Mouse (Mus musculus) neural tube, embryonic 11.5 days (tissue): ENCODE data around the gene Serpina3n. TPM values are rescaled to one million over a fixed set of nuclear protein-coding genes. Genes with fewer than 3 reads are reported as not detected.
A peak's percentile ranks its signal among the peaks of the same experiment; 100 is the strongest.

Source experiments
- ATAC-seq: fragments of 200-750 bp; cut with Nextera tagmentation; 2 replicates; pipeline ENCODE4 v1.8.0; 2017; ENCODE audit warnings: moderate number of reproducible peaks, mild to moderate bottlenecking, moderate TSS enrichment, moderate library complexity; ENCODE audit not compliant: insufficient read depth, low FRiP score, low TSS enrichment
- DNase-seq: peaks from one replicate; pipeline ENCODE4 v3.0.0-alpha.2; 2015; ENCODE audit warnings: low spot score
- H3K27ac ChIP-seq: fragments of 300-500 bp; sonication (generic); 2 replicates; pipeline ENCODE4 v1.5.1; 2014; ENCODE audit warnings: low read depth, mild to moderate bottlenecking, low read length
- H3K27me3 ChIP-seq: fragments of 300-500 bp; sonication (generic); 2 replicates; pipeline ENCODE4 v1.6.1; 2014; ENCODE audit warnings: mild to moderate bottlenecking, low read length, mixed read lengths; ENCODE audit not compliant: control insufficient read depth, insufficient read depth
- H3K36me3 ChIP-seq: fragments of 300-500 bp; sonication (generic); 2 replicates; pipeline ENCODE4 v1.6.1; 2014; ENCODE audit warnings: mild to moderate bottlenecking, low read length, moderate library complexity, mixed read lengths; ENCODE audit not compliant: control insufficient read depth, insufficient read depth
- H3K4me1 ChIP-seq: fragments of 300-500 bp; sonication (generic); 2 replicates; pipeline ENCODE4 v1.6.1; 2014; ENCODE audit warnings: low read length, mixed read lengths; ENCODE audit not compliant: control insufficient read depth, insufficient read depth
- H3K4me2 ChIP-seq: fragments of 300-500 bp; sonication (generic); 2 replicates; pipeline ENCODE4 v1.6.1; 2014; ENCODE audit warnings: low read depth, mild to moderate bottlenecking, moderate library complexity
- H3K4me3 ChIP-seq: fragments of 300-500 bp; sonication (generic); 2 replicates; pipeline ENCODE4 v1.5.1; 2014; ENCODE audit warnings: low read depth, low read length
- H3K9ac ChIP-seq: fragments of 300-500 bp; sonication (generic); 2 replicates; pipeline ENCODE4 v1.6.1; 2014; ENCODE audit warnings: mild to moderate bottlenecking, low read length
- H3K9me3 ChIP-seq: fragments of 300-500 bp; sonication (generic); 2 replicates; pipeline ENCODE4 v1.6.1; 2016; ENCODE audit warnings: low read length; ENCODE audit not compliant: control insufficient read depth
- WGBS: fragments of 180-500 bp; shearing (Covaris S2); extraction: QIAGEN DNeasy Blood & Tissue Kit; methylation state at CpG from one replicate; pipeline ENCODE4 v1.1.7; 2014; 5-methylcytosine and 5-hydroxymethylcytosine counted together
- polyA plus RNA-seq: library from polyadenylated mRNA; unstranded; fragments of >200 nt; fragmentation: Nextera tagmentation; extraction: Ambion mirVana; gene quantifications from 2 replicates; pipeline ENCODE4 v1.2.1, GENCODE M21; 2014

Gene Serpina3n
- polyA plus RNA-seq, 1 experiment from 2014 or later: not detected

DNA sequence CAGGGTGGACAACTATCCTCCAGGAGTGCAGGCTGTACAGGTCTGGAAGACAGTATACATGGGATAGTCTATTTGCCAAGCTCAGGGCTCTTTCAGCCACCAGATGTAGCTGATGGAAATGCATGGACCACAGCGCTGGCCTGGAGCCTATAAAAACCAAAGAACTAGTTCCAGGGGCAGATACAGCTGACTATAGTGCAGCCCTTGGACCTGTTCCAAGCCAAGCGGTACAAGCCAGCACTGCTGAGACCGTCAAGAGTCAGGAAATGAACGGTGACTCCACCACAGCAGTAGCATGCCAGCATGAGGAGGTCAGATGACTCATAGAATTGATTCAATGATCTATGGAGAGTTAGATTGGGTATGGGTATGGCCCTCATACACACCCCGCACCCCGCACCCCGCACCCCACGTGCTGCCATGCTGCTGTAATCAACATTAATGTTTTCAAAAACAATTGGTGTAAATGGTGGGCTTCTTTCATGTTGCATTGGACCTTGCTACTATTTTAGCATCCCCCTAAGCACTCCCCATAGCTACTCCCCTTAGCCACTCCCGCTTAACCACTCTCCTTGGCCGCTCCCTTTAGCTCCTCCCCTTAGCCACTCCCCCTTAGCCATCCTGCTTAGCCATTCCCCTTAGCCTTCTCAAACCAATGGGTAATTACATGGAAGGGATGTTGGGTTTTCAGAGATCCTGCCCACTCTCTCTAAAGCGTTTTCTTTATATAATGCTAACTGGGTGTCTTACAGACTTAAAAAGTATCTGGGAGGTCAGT lies 16.3 kb downstream of the Serpina3n start:
- Histone ChIP-seq H3K4me2 (no peak overlapping the region), H3K9me3 (no peaks in the 10 kb centered on the region), H3K36me3 (no peaks in the 10 kb centered on the region), H3K4me3 (no peak overlapping the region), H3K27me3 (no peaks in the 10 kb centered on the region), H3K27ac (no peak overlapping the region), H3K9ac (no peak overlapping the region), H3K4me1 (no peaks in the 10 kb centered on the region)
- DNase-seq (no peak), ATAC-seq (no peak)
- WGBS: 81% methylated on average over 11 of the region's 11 CpGs

DNA sequence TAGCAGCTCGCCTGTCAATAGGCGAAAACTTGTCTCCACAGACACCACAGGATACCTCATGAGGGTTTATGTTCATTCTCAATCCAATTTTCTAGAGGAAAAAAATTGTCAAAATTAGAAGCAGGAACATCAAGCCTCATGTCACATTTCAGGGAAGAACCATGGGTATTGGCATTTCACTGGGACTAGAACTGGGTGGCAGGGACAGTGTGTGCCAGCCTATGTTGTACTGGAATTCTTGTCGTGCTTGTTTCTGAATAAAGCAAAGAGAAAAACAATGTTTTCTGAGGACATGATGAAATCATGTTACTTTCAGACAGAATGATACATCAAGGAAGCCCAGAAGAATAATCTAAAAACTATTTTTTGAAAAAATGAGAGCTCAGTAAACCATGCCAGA lies 19.1 kb downstream of the Serpina3n start:
- no peak for DNase-seq
- no peaks in the 10 kb centered on the region for H3K9me3 ChIP-seq
- H3K4me1 ChIP-seq: no peaks in the 10 kb centered on the region
- no peaks in the 10 kb centered on the region for H3K27me3 ChIP-seq
- no peaks in the 10 kb centered on the region for H3K36me3 ChIP-seq
- H3K4me2 ChIP-seq: no peak overlapping the region
- no peak overlapping the region for H3K27ac ChIP-seq
- no peak for ATAC-seq
- H3K9ac ChIP-seq: no peak overlapping the region
- H3K4me3 ChIP-seq: no peak overlapping the region
- WGBS: 85% methylated on average over 3 of the region's 3 CpGs

DNA sequence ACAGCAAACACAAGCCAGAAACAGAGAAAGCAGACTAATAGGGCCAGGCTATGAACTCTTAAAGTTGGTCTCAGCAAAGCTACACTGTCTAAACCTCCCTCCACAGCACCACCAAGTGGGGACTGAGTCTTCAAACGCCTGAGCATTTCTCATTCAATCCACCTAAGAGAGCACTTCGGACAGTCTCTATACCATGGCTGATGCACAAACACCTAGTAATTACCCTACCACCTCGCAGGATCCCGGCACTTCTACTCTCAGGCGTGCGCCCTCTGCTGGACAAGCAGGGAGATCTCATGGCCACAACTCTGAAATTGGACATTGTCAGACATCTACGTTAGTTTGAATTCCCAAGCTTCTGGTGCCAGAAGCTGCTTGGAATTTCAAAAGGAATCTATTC lies 20.4 kb downstream of the Serpina3n start:
- DNase-seq: peak; percentile 65
- no peaks in the 10 kb centered on the region for H3K9me3 ChIP-seq
- H3K4me2 ChIP-seq: no peak overlapping the region
- no peak; the same call in 1 of the 2 replicates for ATAC-seq
- H3K4me3 ChIP-seq: no peak overlapping the region
- no peaks in the 10 kb centered on the region for H3K27me3 ChIP-seq
- 8% methylated on average over 7 of the region's 7 CpGs for WGBS
- H3K9ac ChIP-seq: no peak overlapping the region
- no peaks in the 10 kb centered on the region for H3K4me1 ChIP-seq
- H3K36me3 ChIP-seq: no peaks in the 10 kb centered on the region
- no peak overlapping the region for H3K27ac ChIP-seq

DNA sequence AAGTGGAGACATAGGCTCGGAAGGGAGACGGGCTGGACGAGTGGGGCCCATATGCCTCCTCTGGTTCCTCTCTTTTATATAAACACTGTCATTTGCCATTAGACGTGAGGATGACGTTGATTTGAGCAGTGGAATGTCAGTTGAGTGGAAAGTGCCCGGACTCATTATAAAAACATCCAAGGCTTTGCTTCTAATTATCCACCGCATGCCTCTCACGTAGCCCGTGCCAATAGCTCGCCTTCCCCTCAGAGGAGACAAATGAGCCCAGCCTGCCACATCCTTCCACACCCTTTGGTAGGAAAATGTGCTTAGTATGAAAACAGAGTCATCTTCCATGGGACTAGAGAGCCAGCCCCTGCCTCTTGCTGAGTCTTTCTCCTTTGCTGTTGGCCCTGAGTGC lies 24.8 kb downstream of the Serpina3n start:
- DNase-seq: no peak
- ATAC-seq: no peak
- Histone ChIP-seq H3K27me3 (no peaks in the 10 kb centered on the region), H3K4me3 (no peak overlapping the region), H3K4me1 (no peaks in the 10 kb centered on the region), H3K9ac (no peak overlapping the region), H3K4me2 (no peak overlapping the region), H3K27ac (no peak overlapping the region), H3K36me3 (no peaks in the 10 kb centered on the region), H3K9me3 (no peaks in the 10 kb centered on the region)
- WGBS: 81% methylated on average over 10 of the region's 10 CpGs

DNA sequence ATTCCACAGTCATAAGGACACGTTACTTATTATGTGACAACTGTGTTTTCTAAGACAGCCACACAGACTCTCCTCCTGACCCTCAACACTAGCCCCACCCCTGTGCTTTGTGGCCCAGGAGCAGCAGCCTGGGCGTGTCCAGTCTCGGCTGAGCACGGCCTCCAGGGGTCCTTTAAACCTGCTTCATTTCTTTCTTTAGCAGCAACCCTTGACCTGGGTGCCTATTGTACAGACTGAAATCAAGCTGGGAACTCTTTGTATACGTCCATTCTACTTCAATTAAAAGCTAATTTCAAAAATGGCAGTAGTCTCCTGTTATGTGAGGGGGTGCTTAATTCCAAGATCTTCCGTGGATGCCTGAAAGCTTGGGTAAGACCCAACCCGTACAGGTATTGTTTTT lies 26.7 kb downstream of the Serpina3n start:
- no peaks in the 10 kb centered on the region for H3K9me3 ChIP-seq
- 35% methylated on average over 7 of the region's 7 CpGs for WGBS
- no peak for ATAC-seq
- H3K4me1 ChIP-seq: no peaks in the 10 kb centered on the region
- DNase-seq: no peak
- no peak overlapping the region for H3K9ac ChIP-seq
- H3K27me3 ChIP-seq: no peaks in the 10 kb centered on the region
- no peaks in the 10 kb centered on the region for H3K36me3 ChIP-seq
- H3K27ac ChIP-seq: no peak overlapping the region
- H3K4me3 ChIP-seq: no peak overlapping the region
- H3K4me2 ChIP-seq: no peak overlapping the region

DNA sequence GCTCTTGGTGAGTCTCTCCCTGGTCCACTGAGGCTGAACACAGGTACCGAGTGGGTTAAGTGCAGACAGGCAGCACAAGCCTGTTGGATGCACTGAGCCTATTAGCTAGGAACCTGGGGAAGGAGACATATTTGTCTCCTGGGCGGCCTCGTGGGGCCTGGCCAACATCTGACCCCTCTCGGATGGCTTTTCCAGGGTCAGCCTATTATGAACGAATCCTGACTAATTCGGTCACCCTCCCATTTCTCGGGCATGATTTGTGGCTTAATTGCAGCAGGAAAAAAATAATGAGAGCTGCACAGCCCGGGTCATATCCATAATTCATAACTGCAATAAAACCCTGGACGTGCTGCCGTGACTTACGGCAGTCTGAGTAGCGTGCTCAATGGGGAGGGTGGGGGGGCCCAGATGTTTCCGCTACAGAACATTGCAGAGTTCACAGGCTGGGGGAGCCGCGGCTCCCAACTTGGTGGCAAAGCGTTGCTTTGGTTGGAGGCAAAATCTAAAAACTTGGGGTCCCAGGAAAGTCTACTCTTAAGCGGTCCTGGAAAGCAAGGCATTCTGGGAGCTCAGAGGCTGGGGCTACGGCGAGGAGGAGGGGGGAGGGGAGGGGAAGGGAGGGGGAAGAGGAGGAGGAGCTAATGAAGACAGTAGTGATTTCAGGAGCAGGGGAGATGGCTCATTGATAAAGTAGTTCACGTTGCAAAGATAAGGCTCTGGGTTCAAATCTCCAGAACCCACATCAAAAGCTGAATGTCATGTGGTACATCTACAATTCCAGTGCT lies 27.6 kb downstream of the Serpina3n start:
- no peak overlapping the region for H3K27ac ChIP-seq
- no peaks in the 10 kb centered on the region for H3K9me3 ChIP-seq
- DNase-seq: peak; percentile 47
- WGBS: 58% methylated on average over 20 of the region's 20 CpGs
- H3K4me3 ChIP-seq: no peak overlapping the region
- no peak overlapping the region; the same call in 1 of the 2 replicates for H3K4me2 ChIP-seq
- H3K36me3 ChIP-seq: no peaks in the 10 kb centered on the region
- H3K4me1 ChIP-seq: no peaks in the 10 kb centered on the region
- no peaks in the 10 kb centered on the region for H3K27me3 ChIP-seq
- ATAC-seq: peak; percentile 64
- H3K9ac ChIP-seq: no peak overlapping the region

DNA sequence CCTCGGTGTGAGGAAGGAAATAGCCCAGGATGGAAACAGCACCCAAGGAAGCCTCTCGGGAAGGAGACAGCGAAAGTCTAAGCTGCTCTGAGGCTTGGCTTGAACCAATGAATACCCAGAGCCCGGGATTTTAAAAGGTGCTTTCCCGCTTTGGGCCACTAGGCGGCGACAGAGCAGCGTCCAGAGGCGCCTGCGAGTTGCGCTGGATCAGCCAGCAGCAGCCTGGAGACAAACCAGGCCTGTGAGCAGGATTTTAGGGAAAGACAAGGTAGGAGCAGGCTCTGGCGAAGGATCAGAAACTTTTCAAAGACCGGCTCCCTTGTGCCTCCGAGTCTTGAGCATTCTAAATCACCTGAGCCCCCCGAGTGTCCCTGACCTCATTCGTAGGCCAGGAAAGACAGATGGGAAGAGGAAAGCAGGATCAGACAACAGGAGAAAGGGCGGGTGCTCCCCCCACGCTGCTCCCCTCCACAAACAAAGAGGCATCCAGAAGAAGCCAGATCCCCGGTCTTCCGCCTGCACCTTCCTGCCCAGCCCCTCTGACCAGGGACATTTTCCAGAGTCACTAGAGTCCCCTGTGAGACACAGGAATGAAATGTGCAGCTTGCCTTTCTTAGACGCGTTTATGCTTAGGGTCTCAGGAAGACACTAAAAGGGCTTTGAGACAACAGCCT lies 33.7 kb downstream of the Serpina3n start:
- H3K4me2 ChIP-seq: no peak overlapping the region
- peak; percentile 89 for DNase-seq
- H3K4me1 ChIP-seq: no peaks in the 10 kb centered on the region
- peak; percentile 15; the same call in 1 of the 2 replicates for ATAC-seq
- H3K4me3 ChIP-seq: no peak overlapping the region
- H3K36me3 ChIP-seq: no peaks in the 10 kb centered on the region
- no peak overlapping the region for H3K27ac ChIP-seq
- 11% methylated on average over 22 of the region's 22 CpGs for WGBS
- no peaks in the 10 kb centered on the region for H3K9me3 ChIP-seq
- H3K27me3 ChIP-seq: no peaks in the 10 kb centered on the region
- no peak overlapping the region for H3K9ac ChIP-seq

DNA sequence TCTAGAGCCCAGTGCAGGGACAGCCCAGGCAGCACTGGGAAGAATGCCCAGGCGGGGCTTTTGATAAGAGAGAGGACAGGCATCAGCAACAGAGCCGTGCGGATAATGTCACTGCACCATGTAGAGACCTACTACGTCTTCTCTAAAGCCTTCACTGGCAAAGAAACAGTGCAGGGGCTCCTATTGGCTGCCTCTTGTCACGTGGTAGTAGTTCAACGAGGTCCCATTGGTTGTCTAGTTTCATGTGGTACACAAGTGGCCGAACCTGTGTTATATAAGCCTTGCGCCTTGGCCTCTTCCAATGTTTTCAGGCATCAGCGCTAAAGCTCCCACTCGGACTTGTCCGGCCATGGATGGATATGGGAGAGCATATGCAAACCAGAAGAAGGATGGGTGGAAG lies 37.2 kb downstream of the Serpina3n start:
- Histone ChIP-seq H3K36me3 (no peaks in the 10 kb centered on the region), H3K27me3 (no peaks in the 10 kb centered on the region), H3K4me2 (no peak overlapping the region), H3K4me3 (no peak overlapping the region), H3K4me1 (no peaks in the 10 kb centered on the region), H3K9me3 (no peaks in the 10 kb centered on the region), H3K27ac (no peak overlapping the region), H3K9ac (no peak overlapping the region)
- ATAC-seq (no peak), DNase-seq (no peak)
- 86% methylated on average over 11 of the region's 11 CpGs for WGBS
